Mouse (Mus musculus) lung, postnatal 0 days (tissue): ENCODE data around the gene Sall2.

ENCODE experiments used
- CTCF ChIP-seq: IDR thresholded peaks from 2 replicates; pipeline ENCODE4 v1.5.1; 2016; ENCODE audit warnings: antibody characterized with exemption, mild to moderate bottlenecking
- EP300 ChIP-seq: IDR thresholded peaks from 2 replicates; pipeline ENCODE4 v1.6.1; 2016; ENCODE audit warnings: antibody characterized with exemption, mild to moderate bottlenecking, control low read depth

GRCm38 (mm10) chr14:52295558-52296264 lies 32.9 kb downstream of the Sall2 start:
- TF ChIP-seq CTCF (peak; percentile 72), EP300 (no peak)
